Mouse (Mus musculus) gastrocnemius, adult 8-10 months (tissue): ENCODE measurements around the gene Muc13. TPM values are rescaled to one million over a fixed set of nuclear protein-coding genes. Genes with fewer than 3 reads are reported as not detected.

Experiments used
- DNase-seq, 2 experiments: peaks; one replicate each; pipeline ENCODE4 v3.0.0; 2022; ENCODE audit warnings: low spot score in 2 of 2
- total RNA-seq, 4 experiments: library from RNA; stranded (reverse); gene quantifications; 2 replicates each; pipeline ENCODE4 v1.2.4; 2022

The Muc13 gene
- total RNA-seq, 4 experiments from 2014 or later = not detected

- DNase-seq = peak; percentile 82 to 93
Observed at GRCm38 (mm10) chr16:33859988-33860700, 66.3 kb downstream of the Muc13 start.

GRCm38 (mm10) chr16:33862406-33862805 is 68.6 kb downstream of the Muc13 start:
- DNase-seq = no peak

GRCm38 (mm10) chr16:33863208-33863751 is 69.4 kb downstream of the Muc13 start:
- no peak for DNase-seq

Other genes with a start within 250 kb of the Muc13 start
- gene Heg1, start 109.7 kb upstream of the Muc13 start, total RNA-seq = 10 to 100 TPM; 20.8 to 31.3 (median 24.2) TPM
- gene Itgb5, start 35.6 kb downstream of the Muc13 start, total RNA-seq = 100 to 1,000 TPM in 2 of 4 experiments, 10 to 100 TPM in 2; 98.7 to 124 (median 105) TPM
- 1 to 10 TPM; 6.1 to 7.2 (median 6.5) TPM for gene Umps, start 173.0 kb downstream of the Muc13 start, total RNA-seq